Mouse (Mus musculus): ENCODE results near the gene Zscan20. TPM values are rescaled to one million over a fixed set of nuclear protein-coding genes. Genes with fewer than 3 reads are reported as not detected.
A peak's percentile ranks its signal among the peaks of the same experiment; 100 is the strongest.

The Zscan20 gene
- polyA plus RNA-seq (2017; shearing (Covaris generic)) = 1 to 10 TPM; 3.1 TPM

DNA sequence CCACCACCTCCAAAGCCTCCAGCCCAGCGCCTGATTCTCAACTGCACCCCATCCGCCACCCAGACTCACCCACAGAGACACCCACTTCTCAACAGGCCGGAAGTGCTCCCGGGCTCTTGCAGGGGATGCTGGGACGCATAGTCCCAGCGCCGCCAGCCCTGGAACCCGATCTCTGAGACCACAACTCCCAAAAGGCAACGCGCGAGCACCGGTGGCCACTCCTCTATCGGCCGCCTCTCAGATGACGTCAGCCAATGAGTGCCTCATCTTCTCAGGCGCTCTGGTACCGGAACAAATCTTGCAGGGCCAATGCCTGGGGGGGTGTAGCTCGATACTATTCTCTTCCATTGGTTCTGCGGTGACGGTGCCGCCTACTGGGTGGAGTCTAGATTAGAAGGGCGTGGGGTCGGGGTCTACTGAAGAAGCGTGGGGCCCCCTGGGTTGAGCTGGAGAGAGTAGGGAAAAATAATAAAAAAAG is at the start of gene Zscan20:
Gene Zscan20, minus strand, starts transcription at position 174 of the 478 bp plus-strand sequence.
- peak; percentile 98 for ATAC-seq

- no peak for ATAC-seq
Observed at GRCm38 (mm10) chr4:128655446-128655845, 45.5 kb upstream of the Zscan20 start.

DNA sequence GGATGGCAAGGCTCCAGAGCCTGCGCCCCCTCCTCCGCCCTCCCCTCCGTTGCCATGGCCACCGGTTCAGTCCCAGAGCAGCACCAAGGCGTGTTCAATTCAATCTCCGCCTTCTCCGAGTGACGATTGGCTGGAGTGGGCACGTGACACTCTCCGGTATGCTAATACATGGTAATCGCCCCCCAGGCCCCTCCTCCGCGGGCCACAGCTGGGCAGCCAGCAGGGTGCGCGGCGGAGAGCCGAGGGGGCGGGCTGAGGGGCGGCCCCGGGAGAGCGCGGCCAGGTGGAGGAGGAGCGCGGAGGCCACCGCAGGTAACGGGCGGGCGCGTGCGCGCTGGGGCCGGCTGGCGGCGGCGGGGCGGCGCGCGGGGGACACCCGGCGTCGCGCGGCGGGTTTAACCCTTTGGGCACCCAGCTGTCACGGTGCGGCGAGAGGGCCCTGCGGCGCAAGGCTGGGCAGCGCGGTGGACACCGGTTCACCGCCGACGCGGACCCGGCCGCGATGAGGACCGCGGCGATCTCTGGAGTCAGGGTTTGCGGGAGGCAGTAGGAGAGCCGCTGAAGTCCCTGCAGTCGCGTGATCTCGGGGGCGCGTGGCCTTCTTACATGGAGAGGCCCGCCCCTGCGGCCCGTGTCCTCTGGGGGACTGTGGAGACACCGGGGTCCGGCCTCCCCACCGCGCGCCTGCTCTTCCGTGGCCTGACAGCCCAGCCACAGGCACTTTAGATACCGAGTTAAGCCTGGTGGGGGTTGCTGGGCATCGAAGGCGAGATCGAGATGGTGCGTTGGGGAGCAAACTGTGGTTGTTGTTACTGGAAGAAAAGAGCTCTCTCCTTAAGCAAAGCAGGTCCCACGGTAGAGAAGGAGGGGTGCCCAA is 44.8 kb upstream of the Zscan20 start, which contains the start of gene Phc2:
Gene Phc2, plus strand, starts transcription at position 198 of the 877 bp plus-strand sequence.
- ATAC-seq = peak; percentile 98

- ATAC-seq = no peak
Observed at GRCm38 (mm10) chr4:128652584-128653298, 42.8 kb upstream of the Zscan20 start.

DNA sequence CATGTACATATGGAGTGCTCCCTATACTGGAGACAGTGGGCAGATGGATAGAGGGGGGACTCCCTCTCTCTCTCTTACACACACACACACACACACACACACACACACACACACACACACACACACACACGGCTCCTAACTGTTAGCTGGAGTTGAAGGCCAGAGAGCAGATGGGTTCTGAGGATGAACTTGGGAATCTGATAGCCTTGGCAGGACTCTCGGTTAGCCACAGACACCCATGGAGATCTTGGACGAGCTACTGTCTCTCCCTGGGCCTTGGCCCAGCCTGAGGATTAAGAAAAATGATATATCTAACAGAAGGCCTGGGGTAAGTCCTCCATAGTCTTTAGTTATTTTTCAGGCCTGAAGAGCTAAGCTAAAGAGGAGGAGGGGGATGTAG is 41.6 kb upstream of the Zscan20 start:
- ATAC-seq = no peak

GRCm38 (mm10) chr4:128648567-128649255 is 38.8 kb upstream of the Zscan20 start:
- no peak for ATAC-seq

DNA sequence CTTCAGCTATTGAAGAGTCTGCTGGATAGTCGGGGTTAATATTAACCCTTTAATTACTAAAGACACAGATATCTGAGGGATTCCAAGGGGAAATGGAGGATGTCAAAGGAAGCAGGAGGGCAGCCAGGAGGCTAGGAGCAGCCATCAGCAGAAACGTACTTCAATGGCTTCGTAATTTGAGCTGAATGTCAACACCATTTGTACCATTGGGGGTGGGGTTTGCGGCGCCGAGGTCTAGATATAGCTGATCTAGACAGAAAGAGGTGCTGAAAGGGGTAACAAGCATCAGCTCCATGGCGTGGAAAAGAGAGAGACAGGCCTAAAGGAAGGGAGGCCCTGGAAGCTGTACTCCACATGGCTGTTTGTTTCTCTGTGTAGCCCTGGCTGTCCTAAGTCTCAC is 36.9 kb upstream of the Zscan20 start:
- no peak for ATAC-seq

GRCm38 (mm10) chr4:128645896-128646295 is 36.0 kb upstream of the Zscan20 start:
- no peak for ATAC-seq

- no peak for ATAC-seq
Observed at GRCm38 (mm10) chr4:128641766-128642717, 32.1 kb upstream of the Zscan20 start.

- no peak for ATAC-seq
Observed at GRCm38 (mm10) chr4:128638265-128638923, 28.5 kb upstream of the Zscan20 start.

DNA sequence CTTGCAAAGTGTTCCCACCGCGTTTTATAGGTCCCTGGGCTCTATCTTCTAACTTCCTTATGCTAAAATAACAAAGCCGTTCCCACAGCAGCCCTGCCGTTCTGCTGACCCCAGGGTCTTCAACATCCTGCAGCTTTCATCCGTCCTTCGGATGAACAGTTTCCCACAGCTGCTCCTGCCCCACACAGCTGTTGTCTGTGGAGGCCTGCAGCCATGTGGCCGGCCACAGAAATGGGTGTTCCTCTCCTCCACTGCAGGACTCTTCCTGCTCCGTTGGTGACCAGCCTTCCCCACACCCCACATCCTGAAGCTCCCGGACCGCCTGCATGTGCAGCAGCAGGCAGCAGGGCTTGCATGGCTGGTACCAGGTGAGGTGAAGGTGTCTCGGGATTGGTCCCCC is 27.4 kb upstream of the Zscan20 start:
- ATAC-seq = no peak

DNA sequence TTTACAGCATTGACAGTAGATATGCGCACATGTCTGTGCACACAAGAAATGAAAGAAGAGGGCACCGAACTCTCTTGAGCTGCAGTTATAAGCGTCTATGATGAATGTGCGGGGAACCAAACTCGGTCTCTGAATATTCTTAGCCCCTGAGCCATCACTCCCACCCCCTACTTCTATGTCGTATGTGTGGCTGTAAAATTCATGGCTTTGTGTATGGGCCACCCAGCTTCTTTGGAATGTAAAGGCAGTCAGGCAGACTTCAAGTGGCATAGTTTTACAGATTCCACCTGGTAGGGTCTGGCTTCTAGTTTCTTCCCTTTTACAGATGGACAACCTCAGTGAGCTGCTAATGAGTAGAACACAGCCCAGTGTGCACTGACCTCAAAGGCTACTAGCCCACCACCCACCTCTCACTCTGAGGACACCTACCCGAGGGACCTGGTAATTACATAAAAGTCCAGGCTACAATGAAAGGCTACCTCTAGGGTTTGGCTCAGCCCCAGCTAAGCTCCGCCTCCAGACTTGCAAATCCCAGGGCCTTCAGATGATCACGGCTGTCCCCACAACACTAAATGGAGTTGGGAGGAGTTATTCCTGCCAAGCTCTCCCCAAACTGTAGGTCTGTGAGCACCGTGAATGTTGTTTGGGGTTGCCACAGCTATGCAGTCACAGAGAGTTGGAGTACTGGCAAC is 26.1 kb upstream of the Zscan20 start:
- ATAC-seq = no peak

DNA sequence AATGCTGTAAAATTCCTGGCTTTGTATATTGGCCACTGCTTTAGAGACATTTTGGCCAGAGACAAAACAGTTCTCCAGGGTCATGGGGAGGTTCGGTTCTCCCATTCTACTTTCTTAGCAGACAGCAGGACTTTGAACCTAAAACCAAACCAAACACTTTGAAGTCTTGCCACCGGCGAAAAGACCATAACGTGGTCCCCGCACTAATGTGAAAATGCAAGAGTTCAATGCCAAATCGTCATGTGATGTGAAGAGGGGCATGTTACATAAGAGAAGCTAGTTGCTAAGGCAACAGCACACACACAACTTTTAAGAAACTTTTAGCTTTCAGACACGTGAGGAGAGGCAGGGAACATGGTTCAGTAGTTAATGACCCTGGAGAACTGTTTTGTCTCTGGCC is 25.6 kb upstream of the Zscan20 start:
- no peak for ATAC-seq

- no peak for ATAC-seq
Observed at GRCm38 (mm10) chr4:128621109-128621508, 11.2 kb upstream of the Zscan20 start.

DNA sequence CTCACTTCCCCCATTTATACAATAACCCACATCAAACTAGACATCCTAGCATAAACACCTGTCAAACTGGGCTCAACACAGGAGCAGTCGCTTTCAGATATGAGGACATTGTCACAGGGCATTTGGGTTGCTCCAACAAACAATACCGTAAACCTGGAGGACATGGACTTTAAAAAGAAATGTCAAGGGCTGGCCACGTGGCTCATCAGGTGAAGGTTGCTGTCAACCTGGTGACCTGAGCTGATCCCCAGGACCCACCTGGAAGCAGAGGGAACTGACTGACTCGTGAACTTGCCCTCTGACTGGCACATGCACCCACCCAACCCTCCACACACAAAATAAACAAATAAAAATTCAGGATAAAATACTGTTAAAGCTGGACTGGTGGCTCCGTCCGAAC is 10.7 kb upstream of the Zscan20 start:
- no peak for ATAC-seq

- peak; percentile 6 for ATAC-seq
Observed at GRCm38 (mm10) chr4:128618963-128619362, 9.1 kb upstream of the Zscan20 start.

GRCm38 (mm10) chr4:128618246-128618911 is 8.5 kb upstream of the Zscan20 start, which contains the start of gene Tlr12:
Tlr12 (minus strand) TSS chr4:128618619.
- ATAC-seq = peak; percentile 73

DNA sequence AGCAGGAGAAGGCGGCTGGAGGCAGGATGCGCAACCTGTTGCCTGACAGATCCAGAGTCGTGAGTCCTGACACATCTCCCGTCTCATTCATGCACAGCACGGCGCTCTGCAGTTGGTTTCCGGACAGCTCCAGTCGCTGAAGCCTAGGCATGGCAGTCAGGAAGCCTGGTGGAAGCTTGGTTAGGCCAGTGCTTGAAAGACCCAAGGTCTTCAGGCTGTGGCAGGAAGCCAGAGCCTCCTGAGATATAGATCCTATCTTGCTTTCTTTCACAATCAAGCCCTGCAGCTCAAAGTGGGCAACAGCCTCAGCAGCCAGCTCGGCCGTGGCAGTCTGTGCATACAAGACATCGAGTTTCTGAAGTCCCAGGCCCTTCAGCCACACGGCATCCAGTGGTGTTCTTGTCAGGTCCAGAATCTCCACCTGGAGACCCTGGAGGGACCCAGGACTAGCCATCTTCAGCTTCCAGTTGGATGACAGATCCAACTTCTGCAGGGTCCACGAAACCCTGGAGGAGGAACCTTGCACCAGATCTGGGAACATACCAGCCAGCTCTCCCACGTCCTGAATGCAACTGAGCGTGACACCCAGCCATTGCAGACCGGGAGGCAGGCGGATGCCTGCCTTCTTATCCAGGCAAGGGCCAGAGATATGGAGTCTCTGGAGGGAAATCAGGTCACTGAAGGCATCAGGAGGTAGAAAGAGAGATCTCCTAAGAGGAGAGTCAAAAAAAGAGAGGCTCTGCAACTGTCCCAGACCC is 7.6 kb upstream of the Zscan20 start:
- ATAC-seq = peak; percentile 34

DNA sequence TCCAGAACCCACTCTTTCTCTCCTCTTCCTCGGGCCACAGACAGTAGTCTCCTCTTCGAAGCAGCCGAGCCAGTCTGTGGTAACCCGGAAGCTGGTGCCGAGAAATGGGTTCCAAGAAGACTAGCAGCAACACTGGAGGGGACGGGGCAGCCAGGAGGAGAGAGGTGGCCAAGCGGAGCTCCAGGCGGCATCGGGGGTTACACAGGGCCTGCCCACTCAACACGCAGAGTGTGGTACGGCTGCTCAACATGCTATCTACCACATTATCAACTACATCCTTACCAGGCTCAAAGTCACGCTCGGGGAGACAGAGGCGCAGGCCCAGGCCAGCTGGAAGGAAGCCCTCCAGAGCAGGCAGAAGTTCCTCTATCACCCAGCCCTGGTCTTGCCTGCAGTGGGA is 5.9 kb upstream of the Zscan20 start:
- ATAC-seq = peak; percentile 15
